Mouse (Mus musculus) ES-E14 (cell line): ENCODE measurements around the gene Morc3. TPM values are rescaled to one million over a fixed set of nuclear protein-coding genes. Genes with fewer than 3 reads are reported as not detected.

ENCODE experiments used
- DNase-seq: peaks from one replicate; pipeline ENCODE4 v3.0.0-alpha.2; 2013; ENCODE audit warnings: low read depth, low spot score
- H3K27ac ChIP-seq: 2 replicates; pipeline ENCODE4 v1.5.1; 2012; ENCODE audit warnings: low read depth, mild to moderate bottlenecking, low read length, moderate library complexity, mixed read lengths; ENCODE audit not compliant: poor library complexity, insufficient read depth, severe bottlenecking
- H3K36me3 ChIP-seq: 2 replicates; pipeline ENCODE4 v1.6.1; 2012; ENCODE audit warnings: mild to moderate bottlenecking, low read length, moderate library complexity, mixed read lengths; ENCODE audit not compliant: control insufficient read depth, poor library complexity, insufficient read depth, severe bottlenecking
- H3K4me1 ChIP-seq, 2 experiments: fragments of 150-350 bp in 1 of 2; sonication (generic) in 1 of 2; 2 replicates each; pipeline ENCODE4 v1.6.1; 2012; ENCODE audit warnings: low read length in 2 of 2, mild to moderate bottlenecking in 1 of 2, mixed read lengths in 1 of 2; ENCODE audit not compliant: control insufficient read depth in 2 of 2, insufficient read depth in 2 of 2, poor library complexity in 1 of 2
- H3K4me3 ChIP-seq, 2 experiments: fragments of 150-350 bp in 1 of 2; sonication (generic) in 1 of 2; 2 replicates each; pipeline ENCODE4 v1.5.1; 2012; ENCODE audit warnings: low read length in 2 of 2, low read depth in 1 of 2, mild to moderate bottlenecking in 1 of 2, mixed read lengths in 1 of 2; ENCODE audit not compliant: insufficient read depth in 1 of 2, poor library complexity in 1 of 2, severe bottlenecking in 1 of 2
- H3K9ac ChIP-seq: 2 replicates; pipeline ENCODE4 v1.6.1; 2012; ENCODE audit warnings: low read depth, mild to moderate bottlenecking, low read length, mixed read lengths; ENCODE audit not compliant: poor library complexity, insufficient read depth, severe bottlenecking
- H3K9me3 ChIP-seq: fragments of 150-350 bp; sonication (generic); 2 replicates; pipeline ENCODE4 v1.6.1; 2012; ENCODE audit warnings: low read depth, mild to moderate bottlenecking, low read length; ENCODE audit not compliant: control insufficient read depth, insufficient read depth
- CHD2 ChIP-seq: IDR thresholded peaks from 2 replicates; pipeline ENCODE4 v1.6.1; 2014; ENCODE audit warnings: mild to moderate bottlenecking, low read depth, low read length, inconsistent platforms
- HCFC1 ChIP-seq: IDR thresholded peaks from 2 replicates; pipeline ENCODE4 v1.6.1; 2012; ENCODE audit warnings: low read length, inconsistent platforms, borderline replicate concordance; ENCODE audit not compliant: insufficient read depth
- MAFK ChIP-seq: IDR thresholded peaks from 2 replicates; pipeline ENCODE4 v1.6.1; 2014; ENCODE audit warnings: mild to moderate bottlenecking, low read depth, low read length, inconsistent platforms; ENCODE audit not compliant: insufficient read depth
- ZC3H11A ChIP-seq: IDR thresholded peaks from 2 replicates; pipeline ENCODE4 v1.6.1; 2012; ENCODE audit warnings: low read depth, mild to moderate bottlenecking, inconsistent platforms, low read length, borderline replicate concordance
- ZNF384 ChIP-seq: IDR thresholded peaks from 2 replicates; pipeline ENCODE4 v1.6.1; 2012; ENCODE audit warnings: low read depth, low read length, inconsistent platforms
- in situ Hi-C, 2 experiments: fragments of 600-800 bp; cut with MboI; formaldehyde crosslinking; loops; one replicate each; pipeline ENCODE4 v1.15.1; 2025; ENCODE audit warnings: low sequenced_read_pairs in 2 of 2, inconsistent platforms in 1 of 2; ENCODE audit not compliant: unreplicated experiment in 2 of 2
- total RNA-seq: library from RNA; depleted of rRNA; stranded (reverse); fragments of 300-350 nt; gene quantifications from 2 replicates; pipeline ENCODE4 v1.2.3, GENCODE M21; 2012

Morc3 gene
- total RNA-seq, 1 experiment, result 90.3 TPM

DNA sequence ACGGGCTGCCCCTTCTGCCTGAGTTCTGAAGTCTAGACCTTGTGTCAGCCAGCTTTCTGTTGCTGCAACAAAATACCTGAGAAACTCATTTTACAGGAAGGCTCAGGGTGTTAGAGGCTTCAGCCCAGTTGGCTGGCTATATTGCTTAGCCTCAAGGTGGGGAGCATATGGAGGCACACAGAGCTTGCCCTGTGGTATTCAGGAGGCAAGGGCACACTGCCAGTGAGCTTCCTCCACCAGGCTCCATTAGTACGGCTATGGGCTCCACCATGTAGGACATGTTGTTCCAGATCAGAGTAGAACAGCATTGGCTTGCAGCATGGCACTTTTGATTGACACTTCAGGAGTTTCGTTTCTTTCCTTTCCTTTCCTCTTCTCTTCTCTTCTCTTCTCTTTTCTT lies 32.9 kb upstream of the Morc3 start:
- H3K36me3 ChIP-seq, result no peaks in the 10 kb centered on the region
- DNase-seq, result no peak
- no peak overlapping the region for H3K4me3 ChIP-seq
- no peaks in the 10 kb centered on the region for H3K9me3 ChIP-seq
- no peak for TF ChIP-seq ZNF384
- no peak for TF ChIP-seq MAFK
- TF ChIP-seq ZC3H11A, result no peak
- no peak for TF ChIP-seq CHD2
- no peak for TF ChIP-seq HCFC1
- H3K9ac ChIP-seq, result no peak overlapping the region
- no peak overlapping the region for H3K27ac ChIP-seq
- in situ Hi-C loops, result no loop called here
- H3K4me1 ChIP-seq, result peaks cover 10 to 27% of the 10 kb centered on the region in 2 experiments

DNA sequence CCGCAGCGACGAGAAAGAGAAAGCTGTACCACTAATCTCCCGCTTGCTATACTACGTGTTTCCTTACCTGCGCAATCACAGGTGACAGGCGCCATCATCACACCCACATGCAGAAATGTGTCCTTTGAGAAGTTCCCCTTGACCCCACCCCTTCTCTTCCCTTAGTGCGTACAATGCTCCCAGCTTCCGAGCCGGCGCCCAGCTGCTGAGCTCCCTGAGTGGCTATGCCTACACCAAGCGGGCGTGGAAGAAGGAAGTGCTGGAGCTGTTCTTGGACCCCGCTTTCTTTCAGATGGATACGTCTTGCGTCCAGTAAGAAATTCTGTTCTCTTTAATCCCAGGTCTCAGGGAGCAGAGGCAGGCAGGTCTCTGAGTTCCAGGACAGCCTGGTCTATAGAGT lies 32.0 kb upstream of the Morc3 start:
- Histone ChIP-seq H3K36me3 (no peaks in the 10 kb centered on the region), H3K4me1 (peaks cover 8 to 25% of the 10 kb centered on the region in 2 experiments), H3K4me3 (no peak overlapping the region), H3K27ac (no peak overlapping the region), H3K9me3 (no peaks in the 10 kb centered on the region), H3K9ac (no peak overlapping the region)
- in situ Hi-C loops, result no loop called here
- TF ChIP-seq ZC3H11A (no peak), HCFC1 (no peak), CHD2 (no peak), MAFK (no peak), ZNF384 (no peak)
- no peak for DNase-seq

DNA sequence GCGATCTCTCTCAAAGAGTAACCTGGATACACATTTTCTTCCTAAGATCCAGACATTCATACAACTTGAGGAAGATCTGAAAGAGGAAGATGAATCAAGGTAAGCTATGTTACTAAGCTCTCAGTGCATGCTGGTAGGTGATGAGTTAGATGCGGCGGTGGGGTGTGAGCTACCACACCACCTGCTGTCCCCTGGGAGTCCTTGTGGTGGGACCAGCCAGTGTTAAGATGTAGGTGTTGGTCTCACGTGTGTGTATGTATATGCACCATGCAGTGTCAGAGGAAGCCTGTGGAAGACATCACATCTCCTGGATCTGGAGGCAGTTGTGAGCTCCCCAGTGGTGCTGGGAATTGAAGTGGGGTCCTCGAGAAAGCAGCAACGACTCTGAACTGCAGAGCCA lies 24.8 kb upstream of the Morc3 start:
- Histone ChIP-seq H3K27ac (no peak overlapping the region), H3K4me1 (peaks cover 2 to 18% of the 10 kb centered on the region in 2 experiments; a peak in 1 of 4 replicates), H3K9me3 (no peaks in the 10 kb centered on the region), H3K36me3 (peaks cover 2% of the 10 kb centered on the region; the same call in 1 of the 2 replicates), H3K4me3 (no peak overlapping the region), H3K9ac (no peak overlapping the region)
- no peak for TF ChIP-seq ZC3H11A
- no peak for TF ChIP-seq ZNF384
- TF ChIP-seq CHD2, result no peak
- TF ChIP-seq HCFC1, result no peak
- no peak for TF ChIP-seq MAFK
- in situ Hi-C loops, result no loop called here
- no peak for DNase-seq

DNA sequence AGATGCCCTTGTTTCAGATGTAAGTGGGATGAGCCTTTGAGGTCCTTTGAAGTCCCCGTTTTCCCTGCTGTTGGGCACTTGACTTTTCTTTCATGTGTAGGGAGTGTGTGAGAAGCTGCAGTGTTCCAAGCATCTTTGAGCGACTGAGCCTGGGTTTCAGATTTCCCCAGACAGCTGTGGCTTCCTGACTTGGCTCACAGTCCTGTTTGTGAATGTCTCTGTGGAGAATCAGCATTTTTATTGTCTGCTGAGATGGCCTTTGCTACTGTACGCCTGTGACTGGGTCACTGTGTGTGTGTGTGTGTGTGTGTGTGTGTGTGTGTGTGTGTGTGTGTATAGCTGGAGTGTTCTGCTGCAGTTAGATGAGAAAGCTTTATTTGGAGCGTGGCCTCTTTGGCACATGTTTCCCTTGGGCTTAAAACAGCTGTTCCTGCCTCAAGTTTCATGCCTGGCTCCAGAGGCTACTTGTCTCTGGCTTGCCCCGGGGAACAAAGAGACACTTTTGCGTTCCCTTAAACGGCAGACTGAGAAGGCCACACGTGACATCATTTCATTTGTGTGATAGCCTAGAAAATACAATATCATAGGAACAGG lies 23.9 kb upstream of the Morc3 start:
- no peak overlapping the region for H3K27ac ChIP-seq
- DNase-seq, result no peak
- 0 out of 2 replicates have a peak overlapping the region, but pooled peaks have one; percentile 19 for H3K9ac ChIP-seq
- in situ Hi-C loops, result no loop called here
- TF ChIP-seq ZNF384 (no peak), ZC3H11A (no peak), CHD2 (no peak), MAFK (no peak), HCFC1 (no peak)
- no peak overlapping the region for H3K4me3 ChIP-seq
- H3K9me3 ChIP-seq, result no peaks in the 10 kb centered on the region
- peaks cover 2 to 18% of the 10 kb centered on the region in 2 experiments; a peak in 1 of 4 replicates for H3K4me1 ChIP-seq
- H3K36me3 ChIP-seq, result peaks cover 5% of the 10 kb centered on the region; the same call in 1 of the 2 replicates
